Mouse (Mus musculus): ENCODE measurements around the gene Disp1. TPM values are rescaled to one million over a fixed set of nuclear protein-coding genes. Genes with fewer than 3 reads are reported as not detected.

Disp1 gene
- total and polyA plus RNA-seq, 3 experiments = 3.8 to 10.5 (median 5.0) TPM

- no peak overlapping the region for H3K4me3 ChIP-seq (ENCODE audit: low read depth, low read length)
- ATAC-seq (ENCODE audit: extremely low read depth, insufficient number of reproducible peaks, low FRiP score, poor library complexity, severe bottlenecking) (no peak), DNase-seq (ENCODE audit: low spot score) (no peak)
- no peaks in the 10 kb centered on the region for H3K36me3 ChIP-seq (replicated peaks)
- no peaks in the 10 kb centered on the region for H3K4me1 ChIP-seq (ENCODE audit: insufficient read depth, low read depth, low read length)
- H3K9me3 ChIP-seq (replicated peaks) = peaks cover 6% of the 10 kb centered on the region
- H3K27me3 ChIP-seq (ENCODE audit: insufficient read depth, low read length) = no peaks in the 10 kb centered on the region
- TF ChIP-seq POLR2AphosphoS5 (IDR thresholded peaks at IDR 0.05; ENCODE audit: insufficient replicate concordance, low read depth, low read length) = no peak
Measured at GRCm38 (mm10) chr1:183046081-183046480, 175.2 kb downstream of the Disp1 start.

GRCm38 (mm10) chr1:183043161-183043812, 178.0 kb downstream of the Disp1 start:
- H3K27me3 ChIP-seq (ENCODE audit: insufficient read depth, low read length) = no peaks in the 10 kb centered on the region; the same call in 1 of the 2 replicates
- DNase-seq (ENCODE audit: low spot score) (no peak), ATAC-seq (ENCODE audit: extremely low read depth, insufficient number of reproducible peaks, low FRiP score, poor library complexity, severe bottlenecking) (no peak)
- peaks cover 8% of the 10 kb centered on the region for H3K9me3 ChIP-seq (replicated peaks)
- no peaks in the 10 kb centered on the region for H3K36me3 ChIP-seq (replicated peaks)
- H3K4me1 ChIP-seq (ENCODE audit: insufficient read depth, low read depth, low read length) = no peaks in the 10 kb centered on the region
- TF ChIP-seq GATA1 (IDR thresholded peaks at IDR 0.05; ENCODE audit: borderline replicate concordance, low read length) (no peak), TAL1 (conservative IDR thresholded peaks at IDR 0.05; ENCODE audit: low read depth, low read length) (no peak), GATA2 (IDR thresholded peaks at IDR 0.05; ENCODE audit: borderline replicate concordance, low read depth, low read length) (no peak), POLR2AphosphoS5 (IDR thresholded peaks at IDR 0.05; ENCODE audit: insufficient replicate concordance, low read depth, low read length) (no peak), CTCF (IDR thresholded peaks at IDR 0.05; ENCODE audit: low read depth, low read length) (no peak)
- no peak overlapping the region for H3K4me3 ChIP-seq (ENCODE audit: low read depth, low read length)

- ATAC-seq (ENCODE audit: extremely low read depth, insufficient number of reproducible peaks, low FRiP score, poor library complexity, severe bottlenecking) = no peak
- TF ChIP-seq CTCF (IDR thresholded peaks at IDR 0.05; ENCODE audit: low read depth, low read length) (no peak), TAL1 (conservative IDR thresholded peaks at IDR 0.05; ENCODE audit: low read depth, low read length) (no peak), POLR2AphosphoS5 (IDR thresholded peaks at IDR 0.05; ENCODE audit: insufficient replicate concordance, low read depth, low read length) (no peak), GATA2 (IDR thresholded peaks at IDR 0.05; ENCODE audit: borderline replicate concordance, low read depth, low read length) (no peak), GATA1 (IDR thresholded peaks at IDR 0.05; ENCODE audit: borderline replicate concordance, low read length) (no peak)
- H3K9me3 ChIP-seq (replicated peaks) = peaks cover 8% of the 10 kb centered on the region
- no peak for DNase-seq (ENCODE audit: low spot score)
- H3K4me3 ChIP-seq (ENCODE audit: low read depth, low read length) = no peak overlapping the region
- no peaks in the 10 kb centered on the region for H3K36me3 ChIP-seq (replicated peaks)
- H3K27me3 ChIP-seq (ENCODE audit: insufficient read depth, low read length) = no peaks in the 10 kb centered on the region; the same call in 1 of the 2 replicates
- H3K4me1 ChIP-seq (ENCODE audit: insufficient read depth, low read depth, low read length) = no peaks in the 10 kb centered on the region
Measured at GRCm38 (mm10) chr1:183041703-183042102, 179.6 kb downstream of the Disp1 start.

DNA sequence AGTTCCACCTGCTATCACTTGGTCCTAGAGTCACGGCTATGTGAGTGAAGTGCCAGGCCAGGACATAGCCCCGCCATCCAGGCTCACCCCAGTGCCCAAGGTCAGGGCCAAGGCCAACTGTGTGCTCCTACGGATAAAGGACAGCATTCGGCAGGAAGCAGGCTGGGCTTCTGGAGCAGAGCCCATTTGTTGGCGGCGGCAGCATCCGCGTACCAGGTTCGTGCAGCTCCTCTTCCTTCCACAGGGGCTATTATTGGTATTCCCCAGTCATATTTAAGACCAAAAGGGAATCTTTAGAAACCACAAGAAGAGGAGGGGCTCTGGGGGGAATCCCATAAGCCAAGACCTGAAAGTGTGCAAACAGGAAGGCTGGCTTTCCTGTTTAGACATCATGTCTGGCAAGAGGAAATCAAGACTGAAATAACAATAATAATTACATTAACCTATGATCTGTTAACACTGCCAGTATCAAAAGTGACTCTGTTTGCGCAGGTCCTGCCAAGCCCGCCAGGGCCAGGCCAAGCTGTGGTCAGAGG, 180.4 kb downstream of the Disp1 start:
- Histone ChIP-seq H3K4me3 (ENCODE audit: low read depth, low read length) (no peak overlapping the region), H3K27me3 (ENCODE audit: insufficient read depth, low read length) (no peaks in the 10 kb centered on the region; the same call in 1 of the 2 replicates), H3K4me1 (ENCODE audit: insufficient read depth, low read depth, low read length) (no peaks in the 10 kb centered on the region), H3K9me3 (replicated peaks) (peaks cover 8% of the 10 kb centered on the region), H3K36me3 (replicated peaks) (no peaks in the 10 kb centered on the region)
- no peak for ATAC-seq (ENCODE audit: extremely low read depth, insufficient number of reproducible peaks, low FRiP score, poor library complexity, severe bottlenecking)
- no peak for DNase-seq (ENCODE audit: low spot score)
- TF ChIP-seq TAL1 (conservative IDR thresholded peaks at IDR 0.05; ENCODE audit: low read depth, low read length) (no peak), GATA1 (IDR thresholded peaks at IDR 0.05; ENCODE audit: borderline replicate concordance, low read length) (no peak), GATA2 (IDR thresholded peaks at IDR 0.05; ENCODE audit: borderline replicate concordance, low read depth, low read length) (no peak), CTCF (IDR thresholded peaks at IDR 0.05; ENCODE audit: low read depth, low read length) (no peak), POLR2AphosphoS5 (IDR thresholded peaks at IDR 0.05; ENCODE audit: insufficient replicate concordance, low read depth, low read length) (no peak)

DNA sequence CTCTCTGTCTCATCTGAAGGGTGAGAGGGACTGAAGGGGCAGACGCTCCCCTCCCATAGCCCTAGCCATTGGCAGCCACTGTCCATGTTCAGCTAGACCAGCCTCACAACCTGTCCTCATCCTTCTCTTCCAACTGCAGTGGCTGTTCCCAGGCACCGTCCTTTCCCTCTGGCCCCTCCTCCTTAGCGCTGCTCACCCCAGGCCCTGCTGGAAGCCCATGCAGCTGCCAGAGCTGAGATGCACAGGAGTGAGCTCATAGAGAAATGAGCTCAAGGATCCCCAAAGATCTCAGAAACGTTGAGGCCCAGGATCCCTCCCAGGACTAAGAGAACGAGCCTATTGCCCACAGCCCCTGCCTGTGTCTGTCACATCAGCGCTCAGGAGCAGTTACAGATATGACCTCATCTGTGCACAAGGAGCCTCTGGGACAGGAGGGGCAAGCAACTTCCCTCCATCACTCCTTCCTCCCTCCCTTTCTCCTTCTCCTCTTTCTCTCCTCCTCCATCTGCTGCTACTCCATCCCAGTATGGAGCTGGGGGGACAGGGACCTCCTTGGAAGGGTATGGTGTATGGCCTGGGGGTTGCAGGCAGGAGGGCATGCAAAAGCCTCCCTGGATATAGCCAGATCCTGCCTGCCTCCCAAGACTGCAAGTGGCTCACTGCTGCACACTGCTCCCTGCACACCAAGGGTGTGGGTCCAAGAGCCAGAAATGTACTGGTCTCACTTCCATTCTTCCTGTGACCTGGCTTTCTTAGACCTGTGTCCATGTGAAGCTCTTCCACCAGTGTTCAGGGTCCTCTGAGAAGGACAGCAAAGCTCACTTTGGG, 181.2 kb downstream of the Disp1 start:
- Histone ChIP-seq H3K27me3 (ENCODE audit: insufficient read depth, low read length) (no peaks in the 10 kb centered on the region; the same call in 1 of the 2 replicates), H3K36me3 (replicated peaks) (no peaks in the 10 kb centered on the region), H3K9me3 (replicated peaks) (peaks cover 8% of the 10 kb centered on the region), H3K4me3 (ENCODE audit: low read depth, low read length) (no peak overlapping the region), H3K4me1 (ENCODE audit: insufficient read depth, low read depth, low read length) (no peaks in the 10 kb centered on the region)
- TF ChIP-seq GATA2 (IDR thresholded peaks at IDR 0.05; ENCODE audit: borderline replicate concordance, low read depth, low read length) = no peak
- TF ChIP-seq POLR2AphosphoS5 (IDR thresholded peaks at IDR 0.05; ENCODE audit: insufficient replicate concordance, low read depth, low read length) = no peak
- TF ChIP-seq GATA1 (IDR thresholded peaks at IDR 0.05; ENCODE audit: borderline replicate concordance, low read length) = no peak
- TF ChIP-seq TAL1 (conservative IDR thresholded peaks at IDR 0.05; ENCODE audit: low read depth, low read length) = no peak
- TF ChIP-seq CTCF (IDR thresholded peaks at IDR 0.05; ENCODE audit: low read depth, low read length) = no peak
- DNase-seq (ENCODE audit: low spot score) (no peak), ATAC-seq (ENCODE audit: extremely low read depth, insufficient number of reproducible peaks, low FRiP score, poor library complexity, severe bottlenecking) (no peak)

GRCm38 (mm10) chr1:183039404-183039803, 181.9 kb downstream of the Disp1 start:
- Histone ChIP-seq H3K27me3 (ENCODE audit: insufficient read depth, low read length) (no peaks in the 10 kb centered on the region; the same call in 1 of the 2 replicates), H3K4me1 (ENCODE audit: insufficient read depth, low read depth, low read length) (no peaks in the 10 kb centered on the region), H3K36me3 (replicated peaks) (no peaks in the 10 kb centered on the region), H3K9me3 (replicated peaks) (peaks cover 8% of the 10 kb centered on the region), H3K4me3 (ENCODE audit: low read depth, low read length) (no peak overlapping the region)
- DNase-seq (ENCODE audit: low spot score) = no peak
- no peak for ATAC-seq (ENCODE audit: extremely low read depth, insufficient number of reproducible peaks, low FRiP score, poor library complexity, severe bottlenecking)
- TF ChIP-seq POLR2AphosphoS5 (IDR thresholded peaks at IDR 0.05; ENCODE audit: insufficient replicate concordance, low read depth, low read length) = no peak

Other genes starting within 250 kb of the Disp1 start
- gene Aida, start 75.1 kb upstream of the Disp1 start, total RNA-seq (2014; fragmentation: Nextera tagmentation) = 29.0 and 53.4 TPM in 2 replicates
- gene Aida, start 75.1 kb upstream of the Disp1 start, total RNA-seq (2017) = 42.8 and 48.2 TPM in 2 replicates
- gene Aida, start 75.1 kb upstream of the Disp1 start, polyA plus RNA-seq (2012) = 14.3 and 16.9 TPM in 2 replicates
- gene Brox, start 75.7 kb upstream of the Disp1 start, total RNA-seq (2014; fragmentation: Nextera tagmentation) = 57.6 and 81.9 TPM in 2 replicates
- 85.8 and 85.9 TPM in 2 replicates for gene Brox, start 75.7 kb upstream of the Disp1 start, total RNA-seq (2017)
- gene Brox, start 75.7 kb upstream of the Disp1 start, polyA plus RNA-seq (2012) = 2.0 and 5.4 TPM in 2 replicates
- 66.7 and 88.9 TPM in 2 replicates for gene Mia3, start 148.0 kb upstream of the Disp1 start, total RNA-seq (2014; fragmentation: Nextera tagmentation)
- gene Mia3, start 148.0 kb upstream of the Disp1 start, total RNA-seq (2017) = 60.9 and 72.6 TPM in 2 replicates
- gene Mia3, start 148.0 kb upstream of the Disp1 start, polyA plus RNA-seq (2012) = 21.0 and 23.5 TPM in 2 replicates
- 10.7 and 13.5 TPM in 2 replicates for gene Taf1a, start 167.5 kb upstream of the Disp1 start, total RNA-seq (2014; fragmentation: Nextera tagmentation)
- 15.1 and 16.4 TPM in 2 replicates for gene Taf1a, start 167.5 kb upstream of the Disp1 start, total RNA-seq (2017)
- 1.2 and 1.4 TPM in 2 replicates for gene Taf1a, start 167.5 kb upstream of the Disp1 start, polyA plus RNA-seq (2012)
- gene Hhipl2, start 196.7 kb upstream of the Disp1 start, total RNA-seq (2014; fragmentation: Nextera tagmentation) = not detected in 2 replicates
- 0.05 and 0.06 TPM in 2 replicates for gene Hhipl2, start 196.7 kb upstream of the Disp1 start, total RNA-seq (2017)
- gene Hhipl2, start 196.7 kb upstream of the Disp1 start, polyA plus RNA-seq (2012) = 0.02 TPM in 1 of 2 replicates, not detected in the other

Data from G1E (cell line).